Mouse (Mus musculus): ENCODE data around the gene Olfr1321. TPM values are rescaled to one million over a fixed set of nuclear protein-coding genes. Genes with fewer than 3 reads are reported as not detected.

Olfr1321 gene
- total RNA-seq (2023) = not detected

DNA sequence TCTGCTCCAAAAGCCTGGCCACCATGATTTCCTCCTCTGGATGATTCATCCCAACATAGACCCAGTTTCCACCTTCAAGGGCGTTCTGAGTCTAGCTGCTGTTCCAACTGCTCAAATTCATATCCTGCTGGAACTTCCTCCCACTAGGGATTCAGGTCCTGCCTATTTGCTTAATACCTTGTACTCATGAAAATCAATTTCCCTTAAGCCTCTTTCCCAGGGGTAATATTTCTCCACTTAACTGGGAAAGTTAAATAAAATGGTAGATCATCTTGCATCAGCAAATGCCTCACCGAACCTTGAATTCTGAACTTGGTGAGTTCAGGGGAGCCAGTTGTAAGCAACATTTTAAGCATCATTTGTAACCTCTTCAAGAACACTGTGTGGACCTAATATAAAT lies at the start of gene Olfr1321:
Olfr1321 (minus strand) TSS at position 101 of the 400 bp plus-strand sequence.

Other genes starting within 250 kb of the Olfr1321 start
- not detected for gene Olfr1320, start 62.7 kb downstream of the Olfr1321 start, total RNA-seq (2023)
- gene Igsf1, start 62.7 kb upstream of the Olfr1321 start, total RNA-seq (2023) = not detected
- not detected for gene Olfr1322, start 156.4 kb upstream of the Olfr1321 start, total RNA-seq (2023)